Mouse (Mus musculus) C2C12 (cell line): ENCODE results near the gene Ankrd27. TPM values are rescaled to one million over a fixed set of nuclear protein-coding genes. Genes with fewer than 3 reads are reported as not detected.

ENCODE experiments used
- H3K27me3 ChIP-seq: one replicate; pipeline ENCODE4 v1.6.1; 2011; ENCODE audit not compliant: control insufficient read depth, insufficient read depth, insufficient read length
- H3K36me3 ChIP-seq: one replicate; pipeline ENCODE4 v1.6.1; 2011; ENCODE audit not compliant: control insufficient read depth, insufficient read depth
- H3K4me3 ChIP-seq: one replicate; pipeline ENCODE4 v1.5.1; 2011; ENCODE audit warnings: mild to moderate bottlenecking, control low read depth; ENCODE audit not compliant: poor library complexity, insufficient read depth, severe bottlenecking
- H3K79me2 ChIP-seq: one replicate; pipeline ENCODE4 v1.6.1; 2011; ENCODE audit not compliant: control insufficient read depth, insufficient read depth
- H3K79me3 ChIP-seq: one replicate; pipeline ENCODE4 v1.6.1; 2011; ENCODE audit warnings: low read depth, control low read depth
- H3ac ChIP-seq: one replicate; pipeline ENCODE3; 2011; ENCODE audit warnings: low read depth; ENCODE audit not compliant: control insufficient read depth, insufficient read length
- CEBPB ChIP-seq: IDR thresholded peaks from one replicate; pipeline ENCODE4 v1.6.1; 2011; ENCODE audit warnings: low read depth, mild to moderate bottlenecking, control low read depth, moderate library complexity
- CTCF ChIP-seq: IDR thresholded peaks from one replicate; pipeline ENCODE4 v1.5.1; 2011; ENCODE audit not compliant: control insufficient read depth, insufficient read depth, insufficient read length
- FOSL1 ChIP-seq: IDR thresholded peaks from one replicate; pipeline ENCODE4 v1.8.0; 2011; ENCODE audit warnings: mild to moderate bottlenecking, low read length; ENCODE audit not compliant: poor library complexity, insufficient read depth, severe bottlenecking
- MAX ChIP-seq: IDR thresholded peaks from one replicate; pipeline ENCODE4 v1.6.1; 2011; ENCODE audit warnings: mild to moderate bottlenecking, control low read depth
- MYOD1 ChIP-seq: IDR thresholded peaks from one replicate; pipeline ENCODE4 v1.6.1; 2011; ENCODE audit warnings: low read depth; ENCODE audit not compliant: control insufficient read depth, insufficient read length
- MYOG ChIP-seq: IDR thresholded peaks from one replicate; pipeline ENCODE4 v1.6.1; 2011; ENCODE audit not compliant: control insufficient read depth, insufficient read length; ENCODE audit errors: extremely low read depth
- USF1 ChIP-seq: IDR thresholded peaks from one replicate; pipeline ENCODE4 v1.6.1; 2011; ENCODE audit warnings: low read depth, mild to moderate bottlenecking, control low read depth, moderate library complexity
- polyA plus RNA-seq: library from polyadenylated mRNA; unstranded; fragments of >200 nt; fragmentation: generic; extraction: Trizol; gene quantifications from one replicate; pipeline ENCODE4 v1.2.1, GENCODE M21; 2012; ENCODE audit warnings: missing spikeins

Ankrd27 gene
- polyA plus RNA-seq, 1 experiment, result 19.5 TPM

DNA sequence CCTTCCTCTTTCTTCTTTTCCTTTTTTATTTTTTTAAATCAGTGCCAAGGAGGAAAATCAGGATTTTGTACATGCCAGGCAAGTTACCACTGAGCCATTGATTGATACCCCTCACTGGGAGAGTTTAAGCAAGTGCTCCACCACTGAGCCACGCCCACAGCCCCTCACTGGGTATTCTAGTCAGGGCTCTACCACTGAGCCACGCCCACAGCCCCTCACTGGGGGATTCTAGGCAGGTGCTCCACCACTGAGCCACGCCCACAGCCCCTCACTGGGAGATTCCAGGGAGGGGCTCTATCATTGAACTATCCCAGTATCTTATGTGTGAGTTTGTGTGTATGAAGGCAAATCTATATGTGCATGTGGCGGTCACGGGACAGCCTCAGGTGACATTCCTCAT lies 8.3 kb downstream of the Ankrd27 start:
- no peak overlapping the region for H3ac ChIP-seq
- H3K79me3 ChIP-seq, result no peaks in the 10 kb centered on the region
- H3K4me3 ChIP-seq, result no peak overlapping the region
- no peaks in the 10 kb centered on the region for H3K27me3 ChIP-seq
- TF ChIP-seq MAX, result no peak
- TF ChIP-seq CTCF, result no peak
- no peak for TF ChIP-seq MYOD1
- no peak for TF ChIP-seq FOSL1
- no peak for TF ChIP-seq MYOG
- TF ChIP-seq CEBPB, result no peak
- no peak for TF ChIP-seq USF1
- no peaks in the 10 kb centered on the region for H3K79me2 ChIP-seq
- peaks cover 4% of the 10 kb centered on the region for H3K36me3 ChIP-seq

DNA sequence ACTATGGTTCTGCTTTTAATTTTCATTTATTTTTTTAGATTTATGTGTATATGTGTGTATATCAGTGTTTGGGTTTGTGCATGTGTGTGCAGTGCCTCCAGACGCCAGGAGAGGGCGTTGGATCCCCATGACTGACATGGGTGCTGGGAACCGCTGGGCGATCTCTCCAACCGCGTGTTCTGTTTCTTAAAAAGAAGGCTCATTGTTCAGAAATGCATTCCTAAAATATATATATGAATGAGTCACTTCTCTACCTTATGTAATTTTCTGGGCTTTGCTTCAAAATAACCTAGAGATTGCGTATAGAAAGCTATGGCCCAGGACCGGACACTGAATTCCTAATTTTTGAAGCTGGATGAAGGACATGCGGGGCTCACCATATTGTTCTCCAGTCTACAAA lies 13.4 kb downstream of the Ankrd27 start:
- no peaks in the 10 kb centered on the region for H3K79me3 ChIP-seq
- no peaks in the 10 kb centered on the region for H3K36me3 ChIP-seq
- no peak overlapping the region for H3ac ChIP-seq
- H3K4me3 ChIP-seq, result no peak overlapping the region
- no peaks in the 10 kb centered on the region for H3K79me2 ChIP-seq
- H3K27me3 ChIP-seq, result no peaks in the 10 kb centered on the region
- TF ChIP-seq MYOD1 (no peak), CTCF (no peak), MYOG (no peak), CEBPB (no peak), MAX (no peak), USF1 (no peak), FOSL1 (no peak)

DNA sequence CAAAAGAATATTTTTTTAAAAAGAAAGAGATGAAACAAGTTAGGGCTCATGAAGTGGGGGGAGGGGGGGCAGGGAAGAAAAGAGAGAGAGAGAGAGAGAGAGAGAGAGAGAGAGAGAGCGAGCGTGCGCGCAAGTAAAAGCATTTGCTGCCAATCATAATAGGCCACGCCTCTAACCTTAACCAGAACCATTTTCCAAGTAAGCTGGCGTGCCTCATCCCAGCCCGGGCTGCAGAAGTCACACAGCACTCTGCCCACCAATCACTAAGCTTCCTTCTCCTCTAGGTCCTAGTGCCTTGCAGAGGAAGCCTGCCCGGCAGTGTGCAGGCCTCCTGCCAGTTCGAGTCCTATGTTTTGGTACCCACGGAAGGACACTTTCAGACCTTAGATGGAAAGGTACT lies 14.0 kb downstream of the Ankrd27 start:
- Histone ChIP-seq H3K4me3 (no peak overlapping the region), H3K27me3 (no peaks in the 10 kb centered on the region), H3K79me3 (no peaks in the 10 kb centered on the region), H3K79me2 (no peaks in the 10 kb centered on the region), H3K36me3 (no peaks in the 10 kb centered on the region), H3ac (no peak overlapping the region)
- TF ChIP-seq FOSL1 (no peak), CTCF (no peak)

DNA sequence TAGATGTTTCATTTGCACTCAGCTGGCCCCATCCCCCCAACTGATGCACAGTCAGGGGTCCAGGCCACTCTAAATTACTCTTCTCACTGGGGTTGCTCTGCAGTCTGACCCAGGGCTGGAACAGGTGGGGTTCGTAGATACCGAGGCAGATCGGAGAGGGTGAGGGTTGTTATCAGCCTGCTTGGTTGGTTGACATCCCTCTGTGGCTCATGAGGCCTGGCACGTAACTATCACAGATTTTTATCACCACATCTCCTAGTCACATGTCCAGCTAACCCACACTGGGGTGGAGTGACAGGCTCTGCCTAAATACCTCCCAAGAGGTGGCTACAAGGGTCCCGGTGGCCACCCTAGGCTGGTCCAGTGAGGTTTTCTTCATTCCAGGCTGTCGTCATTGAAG lies 15.1 kb downstream of the Ankrd27 start:
- TF ChIP-seq FOSL1, result no peak
- TF ChIP-seq USF1, result no peak
- no peak for TF ChIP-seq CEBPB
- no peak for TF ChIP-seq CTCF
- no peak for TF ChIP-seq MAX
- no peak for TF ChIP-seq MYOG
- TF ChIP-seq MYOD1, result no peak
- H3ac ChIP-seq, result no peak overlapping the region

DNA sequence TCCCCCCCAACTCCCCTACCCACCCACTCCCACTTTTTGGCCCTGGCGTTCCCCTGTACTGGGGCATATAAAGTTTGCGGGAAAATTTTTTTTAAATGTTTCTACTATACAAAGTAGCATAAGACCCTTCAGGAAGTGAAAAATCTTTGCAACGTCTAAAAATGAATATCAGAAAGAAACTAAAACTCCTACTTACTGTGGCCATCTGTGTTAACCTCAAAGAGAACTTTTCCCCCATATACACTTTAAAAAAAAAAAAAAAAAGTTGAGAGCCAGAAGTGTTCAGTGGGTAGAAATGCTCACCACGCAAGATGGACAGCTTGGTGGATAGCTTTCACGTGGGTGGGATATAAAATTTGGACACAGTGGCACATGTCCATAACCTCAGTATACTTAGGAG lies 16.7 kb downstream of the Ankrd27 start:
- Histone ChIP-seq H3K79me2 (no peaks in the 10 kb centered on the region), H3K4me3 (no peak overlapping the region), H3K79me3 (no peaks in the 10 kb centered on the region), H3K27me3 (no peaks in the 10 kb centered on the region), H3ac (no peak overlapping the region), H3K36me3 (no peaks in the 10 kb centered on the region)
- TF ChIP-seq CTCF, result no peak
- TF ChIP-seq CEBPB, result no peak
- TF ChIP-seq FOSL1, result no peak
- no peak for TF ChIP-seq MYOG
- TF ChIP-seq USF1, result no peak
- TF ChIP-seq MYOD1, result no peak
- no peak for TF ChIP-seq MAX

More for the DNA sequence above, 15.1 kb downstream of the Ankrd27 start:
- H3K27me3 ChIP-seq, result no peaks in the 10 kb centered on the region
- no peaks in the 10 kb centered on the region for H3K36me3 ChIP-seq
- H3K4me3 ChIP-seq, result no peak overlapping the region
- H3K79me2 ChIP-seq, result no peaks in the 10 kb centered on the region
- H3K79me3 ChIP-seq, result no peaks in the 10 kb centered on the region

DNA sequence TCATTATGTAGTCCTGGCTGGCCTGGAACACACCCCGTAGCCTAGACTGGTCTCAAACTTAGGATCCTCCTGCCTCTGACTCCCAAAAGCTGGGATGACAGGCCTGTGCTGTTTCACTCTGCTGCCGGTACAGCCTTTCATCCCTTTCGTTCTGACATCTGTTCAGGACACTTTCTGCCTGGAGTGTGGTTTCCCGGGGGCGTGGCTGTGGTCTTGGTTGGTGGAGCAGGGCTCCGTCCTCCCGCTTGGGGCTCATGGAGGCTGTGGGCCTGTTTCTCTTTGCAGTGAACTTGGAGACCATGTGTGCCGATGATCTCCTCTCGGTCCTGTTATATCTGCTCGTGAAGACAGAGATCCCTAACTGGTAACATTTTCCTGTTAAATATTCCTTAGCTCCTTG lies 20.8 kb downstream of the Ankrd27 start:
- Histone ChIP-seq H3ac (no peak overlapping the region), H3K36me3 (peaks cover 15% of the 10 kb centered on the region), H3K79me3 (no peaks in the 10 kb centered on the region), H3K27me3 (no peaks in the 10 kb centered on the region), H3K79me2 (no peaks in the 10 kb centered on the region), H3K4me3 (no peak overlapping the region)
- TF ChIP-seq MAX, result no peak
- TF ChIP-seq USF1, result no peak
- no peak for TF ChIP-seq CTCF
- no peak for TF ChIP-seq MYOG
- TF ChIP-seq CEBPB, result no peak
- no peak for TF ChIP-seq MYOD1
- TF ChIP-seq FOSL1, result no peak
